In the genomic region with DNA sequence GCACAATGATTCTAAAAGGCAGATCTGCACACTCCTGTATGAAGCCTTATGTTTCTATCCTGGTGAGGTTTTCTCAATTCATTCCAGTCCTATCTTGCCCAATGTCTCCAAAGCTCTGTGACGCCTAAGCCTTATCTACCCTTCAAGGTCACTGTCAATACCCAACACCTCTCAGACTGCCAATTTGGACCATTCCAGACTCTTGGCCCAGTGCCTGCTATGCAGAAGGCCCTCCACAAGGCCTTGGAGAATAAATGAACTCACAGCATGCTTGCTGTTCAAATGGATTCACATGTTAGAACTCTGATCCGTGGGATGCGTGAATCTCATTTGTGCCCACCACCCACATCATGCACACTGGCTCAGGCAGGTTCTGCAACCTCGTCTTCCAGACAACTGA, we compare ENCODE assay signal across 13 mouse cellular contexts. TPM values are rescaled to one million over a fixed set of nuclear protein-coding genes. Genes with fewer than 3 reads are reported as not detected.
DNase-seq lines count a peak whose midpoint lies in the region; ATAC-seq and TF ChIP-seq lines count a peak whose summit lies in the region.
"Had no signal": no experiment of that assay in that cellular context is flagged by ENCODE, and none has a peak within 500 bp of the region (broad histone marks: within the 10 kb centered on the region; RNA-seq: fewer than 3 reads in every experiment).

No protein-coding gene starts in this region.

- no peak for TF ChIP-seq CTCF in brain, embryonic 14.5 days (IDR thresholded peaks at IDR 0.05; ENCODE audit: borderline replicate concordance, extremely low read depth, insufficient read depth, insufficient read length)

- intact Hi-C loops in left cerebral cortex, postnatal 4 days (cut with DNase I), result no loop called here

- no peak overlapping the region for H3K9ac ChIP-seq in heart, embryonic 16.5 days (ENCODE audit: low read length)
- H3K9ac ChIP-seq: limb, embryonic 15.5 days had no signal

- TF ChIP-seq POLR2A in brain, embryonic 14.5 days (IDR thresholded peaks at IDR 0.05; ENCODE audit: borderline replicate concordance, extremely low read depth, insufficient read depth, insufficient read length, poor library complexity, severe bottlenecking), result no peak

- H3K27ac ChIP-seq in heart, embryonic 16.5 days (ENCODE audit: low read length), result peak overlapping the region; percentile 45
- H3K27ac ChIP-seq: embryonic facial prominence, embryonic 10.5 days; limb, embryonic 15.5 days; stomach, postnatal 0 days had no signal

- DNase-seq in left cerebral cortex, postnatal 4 days, result peak; percentile 84
- no peak for DNase-seq in left cerebral cortex, adult 8-10 months (ENCODE audit: low spot score in 2 of 2)
- DNase-seq in brain, embryonic 14.5 days (ENCODE audit: low read depth), result peak; percentile 39
- DNase-seq in lung, postnatal 36 days, result peak; percentile 9
- DNase-seq in c-Kit-positive CD71-positive TER-119-positive erythroid progenitor cells, embryonic 14.5 days (ENCODE audit: low spot score), result no peak
- no peak for DNase-seq in right cerebral cortex, postnatal 14 days
- DNase-seq in thymus, postnatal 0 days (ENCODE audit: low spot score), result no peak
- DNase-seq: kidney, adult 11 months had no signal

- 42% methylated on average over 4 of the region's 4 CpGs for WGBS in heart, embryonic 16.5 days

- H3K4me2 ChIP-seq in heart, embryonic 16.5 days (ENCODE audit: low read depth, low read length), result no peak overlapping the region
- H3K4me2 ChIP-seq: limb, embryonic 15.5 days had no signal

- ATAC-seq in heart, embryonic 16.5 days (replicated peaks; ENCODE audit: extremely low read depth, insufficient read depth, low FRiP score), result peak; percentile 69

- peaks cover 8% of the 10 kb centered on the region for H3K4me1 ChIP-seq in heart, embryonic 16.5 days (ENCODE audit: control insufficient read depth, insufficient read depth, low read length)
- H3K4me1 ChIP-seq: embryonic facial prominence, embryonic 10.5 days; limb, embryonic 15.5 days had no signal

- no peak overlapping the region for H3K4me3 ChIP-seq in heart, embryonic 16.5 days (ENCODE audit: low read length)
- H3K4me3 ChIP-seq: embryonic facial prominence, embryonic 10.5 days; limb, embryonic 15.5 days had no signal

- H3K36me3 ChIP-seq in heart, embryonic 16.5 days (ENCODE audit: control insufficient read depth, insufficient read depth), result no peaks in the 10 kb centered on the region
- H3K36me3 ChIP-seq: embryonic facial prominence, embryonic 10.5 days; limb, embryonic 15.5 days had no signal

- no peaks in the 10 kb centered on the region for H3K9me3 ChIP-seq in heart, embryonic 16.5 days (replicated peaks; ENCODE audit: control insufficient read depth, low read length)
- H3K9me3 ChIP-seq: embryonic facial prominence, embryonic 10.5 days; limb, embryonic 15.5 days had no signal

- H3K27me3 ChIP-seq in heart, embryonic 16.5 days (ENCODE audit: control insufficient read depth, insufficient read depth, low read length), result no peaks in the 10 kb centered on the region
- H3K27me3 ChIP-seq: limb, embryonic 15.5 days had no signal

RNA-seq across cellular contexts. Expression of a gene that starts 38.0 kb away (rescaled TPM):
- total RNA-seq in left cerebral cortex, postnatal 4 days (2021), result 10 to 100 TPM; 53.7 to 74.9 TPM
- total RNA-seq in left cerebral cortex, adult 8-10 months (2022), result 10 to 100 TPM; 11.4 to 15.4 (median 14.0) TPM
- polyA plus RNA-seq in brain, embryonic 14.5 days (2012; rRNA removed), result 5.1 and 10.7 TPM in 2 replicates
- polyA plus RNA-seq in heart, embryonic 16.5 days (2015; fragmentation: Nextera tagmentation; extraction: Ambion mirVana), result 0.35 and 0.82 TPM in 2 replicates
- 0.23 and 0.24 TPM in 2 replicates for polyA plus RNA-seq in thymus, postnatal 0 days (2015; fragmentation: Nextera tagmentation; extraction: Ambion mirVana)
- total RNA-seq: hematopoietic stem cell, adult 5-6 weeks had no signal

Comparison
In these comparisons a context has a peak if more than half of its experiments do, and no peak if none do; other contexts are left out.
1. DNase-seq: peak in left cerebral cortex, postnatal 4 days (single experiment), brain, embryonic 14.5 days (single experiment) and lung, postnatal 36 days (single experiment); none in left cerebral cortex, adult 8-10 months (0 of 2), c-Kit-positive CD71-positive TER-119-positive erythroid progenitor cells, embryonic 14.5 days (single experiment), right cerebral cortex, postnatal 14 days (single experiment) and thymus, postnatal 0 days (single experiment).